Mouse (Mus musculus) thymus, adult 2 months (tissue): ENCODE results near the gene Ick.

ENCODE experiments used
- CTCF ChIP-seq: fragments of 200-500 bp; IDR thresholded peaks from 2 replicates; pipeline ENCODE4 v1.5.1; 2012; ENCODE audit warnings: mild to moderate bottlenecking, control low read depth, low read length, moderate library complexity, borderline replicate concordance; ENCODE audit not compliant: control insufficient read depth, poor library complexity, insufficient read depth; ENCODE audit errors: extremely low read depth
- POLR2A ChIP-seq: fragments of 200-500 bp; IDR thresholded peaks from 2 replicates; pipeline ENCODE4 v1.6.1; 2012; ENCODE audit warnings: mild to moderate bottlenecking, low read length, control low read depth, moderate library complexity; ENCODE audit not compliant: control insufficient read depth, poor library complexity, insufficient read depth; ENCODE audit errors: extremely low read depth

DNA sequence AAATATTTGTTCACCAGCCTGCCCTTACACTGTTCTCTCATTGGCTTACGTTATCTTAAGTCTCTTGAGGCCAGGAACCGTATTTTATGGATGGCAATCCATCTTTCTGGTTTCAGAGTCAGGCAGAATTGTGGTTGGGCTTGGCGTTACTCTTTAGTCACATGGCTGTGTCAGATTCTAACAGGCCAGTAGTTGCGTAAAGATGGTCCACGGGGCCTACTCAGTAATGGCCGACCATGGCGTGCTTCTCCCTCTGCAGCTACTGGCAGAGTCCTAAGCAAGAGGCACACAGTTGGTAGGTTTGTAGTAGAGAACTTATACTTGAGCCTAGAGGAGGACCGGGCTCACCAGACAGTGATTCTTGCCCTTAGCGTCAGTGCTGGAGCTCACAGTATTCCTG, 6.8 kb downstream of the Ick start:
- TF ChIP-seq CTCF (no peak), POLR2A (no peak)
